Mouse (Mus musculus) activated CD4-positive, CD25-positive, alpha-beta regulatory T cell (primary cell): ENCODE results near the gene Cd300lg. TPM values are rescaled to one million over a fixed set of nuclear protein-coding genes. Genes with fewer than 3 reads are reported as not detected.

Experiments
- polyA plus RNA-seq, 2 experiments: library from polyadenylated mRNA; unstranded; fragments of 100-300 nt; shearing (Covaris generic); gene quantifications; one replicate each; pipeline ENCODE4 v1.2.1; 2017

The Cd300lg gene
- polyA plus RNA-seq, result under 1 TPM in 1 of 2 experiments, not detected in 1; 0.21 TPM

DNA sequence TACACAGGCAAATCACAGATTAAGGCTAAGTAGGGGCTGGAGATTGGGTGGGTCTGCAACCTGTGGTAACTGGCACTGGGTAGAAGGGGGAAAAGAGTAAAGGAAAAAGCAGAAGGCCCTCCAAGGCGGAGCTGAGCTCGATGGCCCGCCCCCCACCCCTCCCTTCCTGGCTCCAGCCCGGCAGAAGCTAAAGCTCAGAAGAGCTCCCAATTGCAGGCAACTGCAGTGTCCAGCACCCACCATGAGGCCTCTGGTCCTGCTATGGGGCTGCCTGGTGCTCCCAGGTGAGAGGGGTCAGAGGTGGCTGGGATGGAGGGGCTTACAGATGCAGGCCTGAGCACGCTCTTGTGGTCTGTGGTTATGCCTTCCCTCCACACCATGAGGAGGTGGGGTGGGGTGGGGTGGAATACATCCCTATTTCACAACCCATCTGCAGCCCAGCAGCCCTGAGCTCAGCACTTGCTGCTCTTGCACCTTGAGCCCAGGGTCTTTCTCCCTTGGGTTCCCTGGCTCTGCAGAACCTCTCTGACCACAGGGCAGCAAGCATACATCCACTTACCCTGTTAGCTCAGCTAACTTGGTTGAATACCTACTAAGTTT, at the start of gene Cd300lg:
Gene Cd300lg (plus strand): TSS at position 160 of the 600 bp plus-strand sequence.

DNA sequence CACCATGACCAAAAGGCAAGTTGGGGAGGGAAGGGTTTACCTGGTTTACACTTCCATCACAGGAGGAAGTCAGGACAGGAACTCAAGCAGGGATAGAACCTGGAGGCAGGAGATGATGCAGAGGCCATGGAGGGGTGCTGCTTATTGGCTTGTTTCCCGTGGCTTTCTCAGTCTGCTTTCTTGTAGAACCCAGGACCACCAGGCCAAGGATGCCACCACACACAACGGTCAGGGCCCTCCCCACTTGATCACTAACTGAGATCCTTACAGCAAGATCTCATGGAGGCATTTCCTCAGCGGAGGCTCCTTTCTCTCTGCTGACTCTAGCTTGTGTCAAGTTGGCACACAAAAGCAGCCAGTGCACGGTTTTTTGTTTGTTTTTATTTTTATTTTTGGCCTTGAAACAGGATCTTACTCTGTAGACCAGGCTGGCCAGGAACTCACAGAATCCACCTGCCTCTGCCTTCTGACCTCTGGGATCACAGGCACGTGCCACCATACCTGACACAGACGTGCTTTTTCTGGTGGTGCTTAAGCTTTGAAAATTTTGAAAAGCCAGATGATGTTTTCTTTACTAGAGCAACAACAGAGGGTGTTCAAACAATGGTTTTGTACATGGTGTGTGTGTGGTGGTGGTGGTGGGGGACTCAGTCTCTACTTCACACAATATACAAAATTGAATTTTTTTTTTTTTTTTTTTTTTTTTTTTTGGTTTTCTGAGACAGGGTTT, 13.1 kb upstream of the Cd300lg start, which contains the start of gene Mpp3:
Gene Mpp3 (minus strand): TSS at position 375 of the 730 bp plus-strand sequence.

GRCm38 (mm10) chr11:102087931-102088898, 46.9 kb downstream of the Cd300lg start, which contains the start of gene Mpp2:
Mpp2 (minus strand) TSS chr11:102088515.

GRCm38 (mm10) chr11:102101219-102101618, 59.9 kb downstream of the Cd300lg start, which contains the start of gene Ppy:
Ppy (minus strand) TSS chr11:102101319.

Other genes with a start within 250 kb of the Cd300lg start
- gene Meox1, start 147.1 kb upstream of the Cd300lg start, polyA plus RNA-seq, result under 1 TPM in 1 of 2 experiments, not detected in 1; 0.10 TPM
- not detected for gene Sost, start 74.5 kb upstream of the Cd300lg start, polyA plus RNA-seq
- gene Cfap97d1, start 57.2 kb upstream of the Cd300lg start, polyA plus RNA-seq, result not detected
- gene Dusp3, start 54.5 kb upstream of the Cd300lg start, polyA plus RNA-seq, result 1 to 10 TPM in 1 of 2 experiments, under 1 TPM in 1; 0.77 to 1.6 TPM
- gene Mpp3, start 13.0 kb upstream of the Cd300lg start, polyA plus RNA-seq, result under 1 TPM; 0.06 to 0.15 TPM
- 1 to 10 TPM; 1.5 to 3.2 TPM for gene Mpp2, start 47.0 kb downstream of the Cd300lg start, polyA plus RNA-seq
- not detected for gene Ppy, start 59.8 kb downstream of the Cd300lg start, polyA plus RNA-seq
- gene Pyy, start 66.3 kb downstream of the Cd300lg start, polyA plus RNA-seq, result not detected
- under 1 TPM in 1 of 2 experiments, not detected in 1; 0.14 TPM for gene Nags, start 104.0 kb downstream of the Cd300lg start, polyA plus RNA-seq
- gene Tmem101, start 114.9 kb downstream of the Cd300lg start, polyA plus RNA-seq, result 10 to 100 TPM in 1 of 2 experiments, 1 to 10 TPM in 1; 4.9 to 10.4 TPM
- 10 to 100 TPM; 71.5 to 99.9 TPM for gene Lsm12, start 143.8 kb downstream of the Cd300lg start, polyA plus RNA-seq
- gene G6pc3, start 148.1 kb downstream of the Cd300lg start, polyA plus RNA-seq, result 10 to 100 TPM; 23.4 to 38.3 TPM
- 10 to 100 TPM; 23.2 to 25.0 TPM for gene Hdac5, start 188.7 kb downstream of the Cd300lg start, polyA plus RNA-seq
- gene BC030867, start 207.4 kb downstream of the Cd300lg start, polyA plus RNA-seq, result 1 to 10 TPM; 1.3 to 2.5 TPM
- not detected for gene Asb16, start 227.2 kb downstream of the Cd300lg start, polyA plus RNA-seq
- gene Tmub2, start 243.4 kb downstream of the Cd300lg start, polyA plus RNA-seq, result 10 to 100 TPM; 53.2 to 53.9 TPM